Mouse (Mus musculus) thymus, postnatal 10 days (tissue): ENCODE results near the gene Zfp612.
"Not testable (repeated sequence)": the region's sequence is repeated elsewhere in the genome, so short reads cannot be mapped to it uniquely, and the experiment has no call there.

Source experiments
- DNase-seq, 2 experiments: peaks; one replicate each; pipeline ENCODE4 v3.0.0; 2021; ENCODE audit warnings: low spot score in 2 of 2

Zfp612 gene

DNA sequence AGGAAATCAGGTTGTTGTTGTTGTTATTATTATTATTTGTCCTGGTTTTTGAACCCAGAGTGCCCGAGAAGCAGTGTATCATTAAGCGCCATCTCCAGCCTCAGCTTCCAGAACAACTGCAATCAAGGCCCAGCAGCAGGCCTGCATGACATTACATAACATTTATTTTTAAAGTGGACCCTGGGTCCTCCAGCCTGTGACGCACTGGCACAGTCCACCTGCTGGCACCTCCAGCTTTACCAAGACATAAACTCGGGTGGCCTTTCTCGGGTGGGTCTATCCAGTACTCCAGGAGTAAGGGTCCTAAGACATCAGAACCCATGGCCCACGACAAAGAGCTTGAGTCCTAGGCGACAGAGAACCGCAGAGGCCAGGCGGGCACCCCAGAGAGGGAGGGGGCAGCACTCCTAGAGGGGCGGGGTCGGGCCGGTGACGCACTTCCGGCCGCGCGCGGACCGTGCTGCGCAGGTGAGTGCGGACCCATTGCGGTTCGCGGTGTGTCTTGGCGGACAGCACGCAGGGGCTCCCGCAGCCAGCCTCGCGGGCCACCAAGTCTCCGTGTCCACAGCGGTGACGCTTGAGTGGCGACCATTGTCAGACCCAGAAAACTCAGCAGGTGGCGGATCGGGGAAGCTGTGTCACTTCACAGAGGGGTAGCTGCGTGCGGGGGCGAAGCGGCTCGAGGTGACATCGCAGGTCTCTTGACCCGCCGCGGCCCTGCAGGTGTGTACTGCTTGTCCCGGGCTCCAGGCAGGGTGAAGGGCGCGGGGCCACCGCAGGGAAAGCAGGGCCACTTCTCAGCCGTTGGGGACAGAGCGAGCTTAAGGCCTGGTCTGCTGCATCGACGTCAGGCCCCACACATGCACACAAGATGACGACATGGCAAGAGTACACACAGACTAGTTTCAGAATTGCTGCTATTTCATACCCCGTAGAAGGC is at the start of gene Zfp612:
Gene Zfp612, plus strand, starts transcription at position 465 of the 940 bp plus-strand sequence.
- peak; percentile 6 to 25 for DNase-seq

DNA sequence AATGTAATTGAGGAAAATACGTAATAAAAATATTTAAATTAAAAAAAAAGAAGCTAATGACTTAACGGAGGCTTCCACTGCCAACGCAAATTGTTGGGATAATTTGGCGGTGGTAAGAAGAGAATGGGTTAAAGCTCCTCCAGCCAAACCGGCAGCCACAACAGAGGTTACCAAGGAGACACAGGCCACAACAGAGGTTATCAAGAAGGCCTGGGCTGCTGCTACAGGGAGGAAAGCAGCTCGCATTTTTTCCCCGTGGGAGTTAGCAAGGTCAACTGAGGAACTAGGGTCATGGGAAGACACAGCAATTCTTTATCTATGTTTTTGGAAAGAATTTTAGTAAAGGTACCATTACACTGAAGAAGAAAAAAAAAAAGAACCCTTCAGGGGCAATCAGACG is 45.8 kb upstream of the Zfp612 start:
- not testable (repeated sequence) for DNase-seq

DNA sequence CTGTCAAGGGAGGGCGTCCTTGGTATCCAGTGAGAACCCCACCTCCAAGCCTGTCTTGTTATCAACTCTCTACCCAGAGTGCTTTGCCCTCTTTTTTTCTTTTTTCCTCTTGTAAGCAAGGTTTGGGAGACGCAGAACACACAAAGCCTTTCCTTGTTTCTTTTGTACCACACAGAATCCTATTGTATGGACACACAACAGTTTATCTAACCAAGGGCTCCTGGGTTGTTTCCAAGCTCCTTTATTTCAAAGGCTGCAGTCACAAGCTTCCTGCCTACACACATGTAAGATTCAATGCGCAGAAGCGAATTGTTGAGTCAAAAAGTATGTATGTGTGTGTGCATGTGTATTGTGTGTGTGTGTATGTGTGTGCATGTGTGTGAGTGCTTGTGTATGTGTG is 45.2 kb upstream of the Zfp612 start:
- DNase-seq = no peak

DNA sequence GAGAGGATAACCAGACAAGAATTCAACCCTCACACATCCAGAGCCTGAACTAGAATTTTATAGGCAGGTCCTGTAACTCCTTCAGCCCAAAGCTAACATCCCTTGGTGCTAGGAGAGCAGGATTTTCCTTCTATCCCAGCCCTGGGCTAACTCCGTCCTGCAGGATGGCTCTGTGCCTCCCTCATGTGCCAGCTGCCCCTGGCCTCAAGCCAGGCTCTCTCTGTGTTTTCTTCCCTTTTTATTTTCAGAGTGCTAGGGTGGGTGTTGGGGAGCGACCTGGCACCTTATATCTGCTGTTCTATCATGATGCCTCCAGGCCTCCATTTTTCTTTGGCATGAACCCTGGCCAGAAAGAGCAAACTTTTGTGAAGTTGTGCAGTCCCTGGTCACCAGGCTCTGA is 43.4 kb upstream of the Zfp612 start:
- no peak for DNase-seq

DNA sequence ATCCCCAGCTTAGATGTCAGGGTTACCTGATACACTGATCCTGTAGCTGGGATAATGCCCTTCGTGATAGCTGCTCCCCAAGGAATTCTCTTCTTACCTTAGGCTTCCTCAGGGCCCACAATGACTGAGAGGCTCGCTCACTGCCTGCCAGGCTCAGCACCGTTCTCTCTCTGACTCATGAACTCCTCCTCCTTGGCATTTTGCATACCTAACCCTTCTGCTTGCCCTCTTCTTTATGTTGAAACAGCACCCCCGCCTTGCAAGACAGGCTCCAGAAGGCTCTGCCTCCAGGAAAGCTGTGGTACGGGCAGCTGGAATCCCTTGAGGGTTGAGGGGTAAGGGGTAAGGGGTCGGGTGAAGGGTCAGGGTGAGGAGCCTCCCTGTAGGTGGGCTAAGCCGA is 40.3 kb upstream of the Zfp612 start:
- DNase-seq = no peak

DNA sequence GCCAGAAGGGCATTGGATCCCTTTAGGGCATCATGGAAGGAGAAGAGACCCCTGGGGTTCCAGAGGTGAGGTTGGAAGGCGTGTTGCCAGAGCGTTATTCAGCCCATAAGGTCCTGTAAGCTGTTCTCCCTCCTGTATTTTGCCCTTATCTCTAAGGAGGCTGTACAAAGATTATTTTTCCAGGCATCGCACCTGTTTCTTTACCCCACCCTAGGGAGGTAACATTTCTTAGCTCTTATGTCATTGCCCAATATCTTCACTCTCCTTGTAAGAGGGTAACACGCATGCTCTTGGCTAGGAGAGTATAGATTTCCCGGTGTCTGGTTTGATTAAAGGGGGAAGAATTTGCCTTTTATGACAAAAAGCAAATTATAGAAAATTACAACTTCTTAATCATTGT is 39.9 kb upstream of the Zfp612 start, which contains the start of gene Chst4:
Gene Chst4, minus strand, starts transcription at position 82 of the 400 bp plus-strand sequence.
- DNase-seq = no peak

DNA sequence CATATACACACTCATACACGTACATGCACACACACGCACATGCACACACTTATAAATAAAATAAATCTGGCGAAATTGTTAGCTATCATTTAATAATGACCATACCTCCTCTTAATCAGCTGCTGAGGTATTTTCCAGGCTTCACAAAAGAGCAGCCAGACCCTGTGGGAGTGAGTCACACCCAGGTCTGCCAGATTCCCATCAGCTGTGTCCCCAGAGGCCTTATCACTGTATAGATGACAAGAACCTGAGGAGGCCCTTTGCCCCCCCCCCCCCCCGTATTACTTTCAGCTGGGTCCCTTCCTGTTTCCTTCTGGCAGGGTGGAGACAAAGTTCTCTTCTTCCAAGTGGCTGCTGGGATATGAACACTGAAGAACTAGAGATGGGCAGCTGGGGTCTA is 39.0 kb upstream of the Zfp612 start:
- DNase-seq = no peak

DNA sequence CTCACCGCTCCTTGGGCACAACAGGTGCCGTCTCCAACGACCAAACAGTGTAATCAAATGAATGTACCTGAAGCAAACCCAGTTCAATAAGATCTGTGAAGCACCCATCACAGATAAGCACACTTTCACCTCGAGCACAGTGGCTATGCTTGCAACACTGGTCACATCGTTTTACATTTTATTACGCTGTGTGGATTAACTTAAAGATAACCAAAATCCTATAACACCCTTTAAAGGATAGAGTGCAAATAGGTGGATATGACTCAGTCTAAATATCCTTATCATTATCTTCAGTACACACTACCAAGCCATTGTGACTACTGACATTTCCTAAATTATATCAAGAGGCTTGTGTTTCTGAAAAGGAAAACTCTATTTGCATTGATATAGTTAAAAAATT is 28.3 kb upstream of the Zfp612 start:
- no peak for DNase-seq

DNA sequence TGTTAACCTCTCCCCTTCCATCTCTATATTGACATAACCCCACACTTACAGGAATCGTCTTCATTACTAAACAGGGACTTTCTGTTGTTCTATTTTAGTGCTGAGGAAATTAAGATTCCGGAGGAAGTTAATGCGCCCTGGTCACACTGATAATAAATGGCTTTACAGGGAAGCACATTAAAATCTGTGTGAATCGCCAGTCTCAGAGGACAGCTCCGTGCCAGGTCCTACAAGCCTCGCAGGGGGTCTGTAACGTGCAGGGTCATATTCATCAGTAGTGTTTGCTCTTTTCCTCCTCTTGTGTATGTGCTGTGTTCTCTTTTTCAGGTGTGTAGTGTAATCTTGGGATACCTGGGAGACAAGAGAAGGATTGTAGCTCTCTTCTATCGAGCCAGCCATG is 21.3 kb upstream of the Zfp612 start:
- DNase-seq = no peak

DNA sequence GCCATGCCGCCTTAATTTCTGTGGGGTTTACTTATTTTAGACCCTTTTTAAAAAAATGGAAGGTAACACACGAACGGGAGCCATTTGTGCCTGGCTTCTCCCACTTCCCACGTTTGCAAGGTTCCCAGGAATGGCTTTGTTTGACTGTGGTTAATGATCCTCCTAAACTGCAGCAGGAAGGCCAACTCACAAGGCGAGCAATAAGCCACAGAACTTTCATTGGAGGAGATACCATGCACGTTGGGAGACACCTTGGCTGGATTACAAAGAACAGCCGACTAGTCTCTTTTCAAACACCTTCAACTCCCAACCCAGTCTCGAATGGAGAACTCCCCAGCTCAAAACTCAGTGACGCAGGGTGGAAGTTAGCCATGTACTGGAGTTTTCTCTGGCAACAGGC is 15.4 kb upstream of the Zfp612 start:
- DNase-seq = no peak

DNA sequence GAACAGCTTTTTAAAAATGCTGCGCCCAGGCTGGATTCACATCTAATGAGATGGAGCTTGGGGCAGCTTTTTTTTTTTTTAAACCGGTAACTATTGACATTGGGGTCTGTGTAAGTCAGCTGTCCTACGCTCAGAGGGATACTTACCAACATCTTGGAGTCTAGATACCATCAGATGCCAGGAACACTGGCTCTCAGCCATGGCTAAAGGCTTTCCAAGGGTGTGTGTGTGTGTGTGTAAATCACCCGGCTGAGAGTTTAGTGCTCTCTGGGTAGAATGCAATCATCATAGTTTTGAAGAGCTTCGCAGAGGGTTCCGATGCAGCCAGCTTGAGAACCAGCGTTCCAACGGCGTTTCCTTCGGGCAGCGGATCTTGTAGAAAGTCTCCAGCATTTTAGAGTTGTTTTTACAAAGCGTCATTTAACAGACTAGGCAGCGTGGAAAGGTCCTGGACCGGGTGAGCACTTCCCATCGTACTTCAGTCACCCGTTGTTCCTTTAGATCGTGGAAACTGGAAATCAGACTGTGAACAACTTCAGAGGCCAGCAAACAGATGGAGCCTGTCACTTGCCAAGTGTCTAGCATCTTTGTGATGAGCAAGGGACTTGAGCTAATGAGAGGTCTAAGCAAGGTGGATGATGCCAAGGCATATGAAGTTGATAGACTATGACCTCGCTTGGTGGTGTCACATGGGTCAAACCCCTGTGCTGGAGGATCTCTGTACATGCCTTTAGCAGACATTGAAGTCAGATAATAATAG is 14.8 kb upstream of the Zfp612 start:
- DNase-seq = no peak

DNA sequence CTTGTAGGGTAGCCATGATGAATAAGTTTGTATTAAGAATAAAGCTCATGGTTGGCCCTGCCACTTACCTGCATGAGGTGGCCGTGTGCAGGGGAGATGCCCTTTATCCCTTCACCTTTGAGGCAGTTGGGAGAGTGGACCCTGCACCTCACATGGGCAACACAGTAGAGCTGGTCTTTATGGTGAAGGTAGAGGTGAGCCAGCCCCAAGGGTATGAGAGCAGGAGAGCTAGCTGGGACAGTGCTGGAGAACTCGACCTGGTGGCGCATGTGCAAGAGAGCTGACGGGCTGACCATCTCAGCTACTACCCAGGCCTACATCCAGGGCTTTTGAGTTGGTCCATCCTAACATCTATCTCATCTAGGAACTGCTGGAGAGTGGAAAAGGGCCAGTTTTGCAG is 13.9 kb upstream of the Zfp612 start:
- no peak for DNase-seq

DNA sequence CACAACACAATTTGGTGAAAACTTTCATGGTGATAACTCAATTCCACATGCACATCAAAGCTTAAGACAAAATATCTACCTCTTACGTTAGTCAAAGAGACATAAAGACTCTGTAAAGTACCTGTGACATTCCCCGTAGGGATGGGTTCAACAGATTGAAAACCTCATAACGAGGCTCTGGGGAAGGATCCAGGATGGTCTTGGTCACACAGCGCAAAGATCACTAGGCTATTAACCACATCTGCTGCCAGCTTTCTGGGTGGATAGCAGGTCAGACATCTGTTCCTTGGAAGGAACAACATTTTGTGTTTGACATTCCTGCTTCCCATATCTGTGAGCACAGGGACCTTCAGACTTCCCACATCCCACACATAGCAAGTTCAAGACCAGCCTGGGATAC is 9.8 kb upstream of the Zfp612 start:
- no peak for DNase-seq

DNA sequence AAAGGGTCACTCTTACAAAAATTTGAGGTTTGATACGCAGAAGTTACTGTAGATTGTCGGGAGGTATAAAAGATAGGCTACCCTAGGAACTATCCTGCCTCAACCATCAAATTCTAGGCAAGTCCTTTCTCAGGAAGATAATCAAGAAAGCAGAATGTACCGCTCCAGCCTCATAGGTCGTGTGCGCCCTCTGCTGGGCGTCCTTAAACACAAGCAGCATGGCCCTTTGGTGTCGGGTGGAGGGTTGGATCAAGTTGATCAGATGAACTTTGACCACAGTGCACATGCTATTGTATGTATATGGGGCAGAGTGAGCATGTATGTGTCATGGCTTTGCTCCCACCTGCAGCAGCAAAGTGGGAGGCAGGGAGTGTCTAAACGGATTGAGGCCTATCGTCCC is 7.9 kb upstream of the Zfp612 start:
- peak in 1 of 2 experiments; percentile 50 for DNase-seq

DNA sequence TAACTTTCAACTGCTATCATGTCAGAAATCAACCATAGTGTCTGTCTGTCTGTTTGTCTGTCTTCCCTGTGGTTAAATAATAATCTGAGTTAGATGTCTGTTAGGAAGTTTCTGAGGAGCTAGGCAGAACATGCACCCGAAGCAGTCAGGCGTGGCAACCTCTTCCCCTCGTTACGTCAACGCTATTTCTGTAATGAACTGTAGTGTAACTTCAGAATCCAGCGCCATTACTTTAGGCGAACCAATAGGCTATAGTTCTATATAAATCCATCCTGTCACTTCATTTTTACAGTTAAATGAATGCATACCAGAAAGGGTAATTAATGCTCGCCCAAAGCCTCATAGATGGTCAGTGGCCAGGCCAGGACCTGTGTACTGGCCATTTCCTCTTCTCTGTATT is 5.0 kb upstream of the Zfp612 start:
- DNase-seq = no peak

DNA sequence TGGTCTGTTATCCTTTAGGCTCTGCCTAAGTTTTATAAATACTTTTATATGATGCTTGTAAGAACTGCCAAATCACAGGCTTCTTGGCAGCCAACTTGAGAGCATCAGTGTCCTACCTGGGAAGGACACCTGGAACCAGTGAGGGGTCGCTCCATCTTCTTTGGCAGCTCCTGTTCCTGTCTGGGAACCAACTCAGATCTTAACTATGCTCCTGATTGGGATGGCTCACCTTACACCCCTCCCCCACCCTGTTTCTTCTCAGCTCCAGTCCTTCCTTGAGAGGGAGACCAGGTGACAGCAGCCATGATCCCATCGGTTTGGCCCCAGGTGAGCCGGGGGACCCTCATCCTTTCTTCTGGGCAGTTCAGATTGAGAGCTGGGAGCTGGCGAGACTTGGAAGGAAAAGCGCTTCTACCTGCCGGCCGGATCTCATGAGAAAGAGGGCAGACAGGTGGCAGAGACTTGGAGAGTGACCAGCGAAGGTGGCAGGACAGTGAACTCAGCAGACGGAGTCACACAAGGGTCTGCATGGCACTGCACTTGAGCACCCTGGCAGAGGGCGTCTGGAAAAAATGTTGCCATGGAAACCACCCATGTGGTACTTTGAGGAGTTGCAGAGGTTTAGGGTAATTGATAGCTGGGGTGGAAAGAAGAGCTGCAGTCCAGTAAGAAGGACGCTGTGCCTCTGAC is 3.0 kb downstream of the Zfp612 start:
- DNase-seq = no peak

DNA sequence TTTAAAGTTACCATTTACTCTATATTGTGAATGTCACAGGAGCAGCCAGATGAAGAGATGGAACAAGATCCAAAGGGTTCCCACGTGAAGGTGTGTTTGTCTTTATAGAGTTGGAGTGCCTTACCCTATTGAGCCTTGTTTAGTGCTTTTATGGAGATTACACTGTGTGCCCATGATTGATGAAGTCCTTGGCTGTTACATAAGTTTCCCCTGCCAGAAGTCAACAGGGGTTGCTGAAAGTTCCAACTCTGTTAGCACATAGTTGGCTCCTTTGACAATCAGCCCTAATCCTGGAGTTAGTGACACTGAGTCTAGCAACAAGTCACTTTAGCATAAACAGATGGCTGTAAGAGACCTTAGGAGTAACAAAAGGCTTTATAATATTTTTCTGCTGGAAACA is 12.3 kb downstream of the Zfp612 start:
- DNase-seq = no peak

DNA sequence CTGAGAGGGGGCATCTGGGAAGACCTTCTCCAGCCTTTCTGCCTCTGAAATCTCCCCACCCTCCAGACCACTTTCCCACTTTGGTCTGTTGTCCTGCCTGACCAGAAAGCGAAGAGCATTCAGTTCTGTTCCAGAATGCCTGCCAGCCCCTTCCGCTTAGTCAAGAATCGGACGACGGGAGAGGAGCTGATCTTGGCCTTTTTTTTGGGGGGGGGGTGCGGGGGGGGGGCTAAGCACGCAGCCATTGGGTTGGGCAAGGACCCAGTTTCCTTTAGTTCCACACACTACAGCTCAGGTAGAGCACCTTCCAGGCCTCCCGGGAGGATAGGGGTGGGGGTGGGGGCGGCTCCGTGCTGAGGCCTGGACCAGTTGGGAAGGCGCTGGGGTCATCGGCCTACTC is 21.4 kb downstream of the Zfp612 start, which contains the start of gene Gm21964:
Gene Gm21964, plus strand, starts transcription at position 301 of the 400 bp plus-strand sequence.
- DNase-seq = no peak

DNA sequence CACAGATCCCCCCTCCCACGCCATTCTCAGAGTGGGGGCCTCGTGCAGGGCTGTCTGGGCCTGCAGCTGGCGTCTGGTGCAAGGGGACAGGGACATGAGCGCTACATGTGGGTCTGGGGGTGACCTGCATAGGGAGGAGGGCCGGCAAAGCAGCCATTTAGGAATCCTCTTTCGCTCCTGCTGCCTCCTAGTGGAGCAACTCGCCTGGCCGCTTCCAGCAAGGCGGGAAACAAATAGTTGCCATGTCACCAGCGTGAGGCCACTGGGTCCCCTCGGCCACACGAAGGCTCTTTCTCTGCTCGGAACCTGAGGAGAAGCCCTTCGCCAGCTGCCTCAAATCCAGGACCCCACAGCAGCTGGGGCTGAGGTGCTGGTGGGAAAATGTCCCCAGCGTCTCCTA is 22.1 kb downstream of the Zfp612 start:
- no peak for DNase-seq

DNA sequence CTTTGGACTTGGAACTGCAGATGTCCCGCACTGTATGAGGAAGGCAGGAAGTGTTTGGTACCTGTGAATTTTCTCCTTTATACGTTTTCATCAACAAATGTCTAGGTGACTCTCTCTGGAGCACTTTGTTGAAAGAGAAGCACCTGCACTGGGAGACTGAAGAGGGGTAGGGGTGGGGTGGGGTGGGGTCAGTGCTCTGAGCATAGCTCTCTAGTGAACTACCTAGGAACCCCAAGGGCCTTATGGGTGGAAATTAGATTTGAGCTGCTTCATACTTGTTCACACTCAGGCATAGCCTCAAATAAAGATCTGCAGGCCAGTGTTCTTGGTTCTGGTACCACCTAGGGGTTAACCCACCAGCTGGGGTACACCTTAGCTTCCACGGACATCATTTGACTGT is 23.1 kb downstream of the Zfp612 start, which contains the start of gene Gm17720:
Gene Gm17720, minus strand, starts transcription at position 101 of the 400 bp plus-strand sequence.
- DNase-seq = no peak

DNA sequence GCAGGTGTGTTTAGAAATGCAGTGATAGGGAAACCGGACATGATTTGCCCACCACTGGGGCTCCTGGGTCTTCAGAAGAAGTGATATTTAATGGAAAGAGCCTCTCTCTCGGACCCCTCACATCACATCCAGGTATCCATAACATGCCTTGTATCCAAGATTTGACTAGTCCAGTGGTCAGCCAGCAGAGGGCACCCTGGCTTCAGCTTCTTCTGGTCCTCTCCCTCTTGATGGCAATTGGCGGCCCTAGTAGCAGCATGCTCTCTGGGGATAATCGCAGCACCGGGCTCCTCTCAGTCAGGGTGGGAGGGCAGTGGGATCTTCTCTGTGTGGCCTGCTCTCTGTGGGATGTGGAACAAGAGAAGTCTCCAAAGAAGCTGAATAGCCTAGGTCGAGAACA is 40.2 kb downstream of the Zfp612 start:
- no peak for DNase-seq

DNA sequence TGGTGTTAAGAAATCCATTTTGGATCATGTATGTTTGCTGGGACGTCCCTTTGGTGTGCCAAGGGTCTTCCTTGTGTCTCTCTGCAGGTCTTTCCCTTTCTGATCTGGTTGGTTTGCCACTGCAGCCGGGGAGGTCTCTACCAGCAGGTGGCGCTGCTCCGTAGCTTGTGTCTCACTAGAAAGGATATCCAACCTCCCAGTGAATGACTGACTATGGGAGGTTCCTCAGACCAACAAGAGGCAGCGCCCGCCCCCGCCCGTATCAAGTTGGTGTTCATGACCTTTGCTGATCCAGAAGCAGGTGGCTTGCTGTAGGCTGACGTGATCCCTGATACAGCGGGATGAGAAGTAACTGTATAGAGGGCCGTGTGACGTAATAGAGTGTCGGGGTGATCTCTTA is 51.0 kb downstream of the Zfp612 start:
- peak; percentile 9 to 62 for DNase-seq
